Mouse (Mus musculus) lung, adult 2 months (tissue): ENCODE data around the gene Fndc3b. TPM values are rescaled to one million over a fixed set of nuclear protein-coding genes. Genes with fewer than 3 reads are reported as not detected.
A peak's percentile ranks its signal among the peaks of the same experiment; 100 is the strongest.

ENCODE experiments used
- DNase-seq: peaks from one replicate; pipeline ENCODE4 v3.0.0; 2022
- H3K4me1 ChIP-seq: fragments of 200-500 bp; 2 replicates; pipeline ENCODE4 v1.6.1; 2011; ENCODE audit warnings: low read length; ENCODE audit not compliant: control insufficient read depth, insufficient read depth
- H3K4me3 ChIP-seq: fragments of 200-500 bp; replicated peaks from 2 replicates; pipeline ENCODE3; 2011; ENCODE audit warnings: low read depth, mild to moderate bottlenecking, control low read depth, low read length; ENCODE audit errors: extremely low read depth
- CTCF ChIP-seq: fragments of 200-500 bp; IDR thresholded peaks from 2 replicates; pipeline ENCODE4 v1.5.1; 2011; ENCODE audit warnings: mild to moderate bottlenecking, low read length, control low read depth; ENCODE audit not compliant: insufficient read depth
- POLR2A ChIP-seq: fragments of 200-500 bp; IDR thresholded peaks from 2 replicates; pipeline ENCODE4 v1.6.1; 2011; ENCODE audit warnings: low read depth, mild to moderate bottlenecking, control low read depth, low read length, borderline replicate concordance; ENCODE audit errors: extremely low read depth
- WGBS: fragments of 180-500 bp; shearing (Covaris S2); methylation state at CpG from one replicate; pipeline ENCODE4 v1.1.7; 2018; 5-methylcytosine and 5-hydroxymethylcytosine counted together
- polyA plus RNA-seq: library from polyadenylated mRNA; depleted of rRNA; stranded (reverse); fragments of >200 nt; gene quantifications from 2 replicates; pipeline ENCODE4 v1.2.3, GENCODE M21; 2012

Fndc3b gene
- polyA plus RNA-seq, 1 experiment: 23.8 TPM

DNA sequence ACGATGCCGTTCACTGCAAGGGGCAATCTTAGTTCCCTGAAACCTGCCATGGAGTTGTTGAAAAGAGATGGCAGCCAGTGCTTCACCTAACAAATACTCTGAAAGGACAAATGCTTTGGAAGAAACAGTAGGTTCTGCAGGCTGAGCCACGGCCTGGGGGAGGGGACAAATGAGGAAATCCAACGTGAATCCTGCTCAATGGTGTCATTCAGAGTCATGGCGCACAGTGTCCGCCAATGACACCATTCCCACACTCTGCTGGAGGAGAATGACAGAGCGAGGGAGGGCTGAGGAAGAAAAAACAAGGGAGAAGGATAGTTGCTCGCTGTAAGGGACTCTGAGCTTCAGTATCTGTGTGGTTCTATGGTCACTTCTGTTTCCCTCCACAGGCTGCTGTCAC is 95.6 kb downstream of the Fndc3b start:
- H3K4me1 ChIP-seq: peaks cover 21% of the 10 kb centered on the region
- no peak overlapping the region for H3K4me3 ChIP-seq
- no peak for DNase-seq
- 84% methylated on average over 8 of the region's 8 CpGs for WGBS
- no peak for TF ChIP-seq CTCF
- no peak for TF ChIP-seq POLR2A

DNA sequence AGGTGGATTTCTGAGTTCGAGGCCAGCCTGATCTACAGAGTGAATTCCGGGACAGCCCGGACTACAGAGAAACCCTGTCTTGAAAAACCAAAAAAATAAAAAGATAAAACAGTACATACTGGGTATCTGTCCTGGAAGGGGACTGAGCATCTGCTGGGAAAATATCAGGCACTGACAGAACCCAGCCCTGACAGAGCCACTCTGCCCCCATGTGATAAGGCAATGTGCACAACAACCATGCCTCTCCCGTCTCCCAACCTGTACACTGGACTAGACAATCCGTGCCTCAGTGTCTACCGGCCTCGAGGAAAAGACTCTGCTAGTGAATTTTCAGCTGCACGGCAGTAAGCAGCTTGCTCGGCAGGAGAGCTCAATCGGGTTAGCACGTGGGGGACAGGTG is 97.3 kb downstream of the Fndc3b start:
- WGBS: 91% methylated on average over 11 of the region's 11 CpGs
- Histone ChIP-seq H3K4me3 (no peak overlapping the region), H3K4me1 (peaks cover 22% of the 10 kb centered on the region)
- DNase-seq: no peak
- no peak for TF ChIP-seq CTCF
- no peak for TF ChIP-seq POLR2A

DNA sequence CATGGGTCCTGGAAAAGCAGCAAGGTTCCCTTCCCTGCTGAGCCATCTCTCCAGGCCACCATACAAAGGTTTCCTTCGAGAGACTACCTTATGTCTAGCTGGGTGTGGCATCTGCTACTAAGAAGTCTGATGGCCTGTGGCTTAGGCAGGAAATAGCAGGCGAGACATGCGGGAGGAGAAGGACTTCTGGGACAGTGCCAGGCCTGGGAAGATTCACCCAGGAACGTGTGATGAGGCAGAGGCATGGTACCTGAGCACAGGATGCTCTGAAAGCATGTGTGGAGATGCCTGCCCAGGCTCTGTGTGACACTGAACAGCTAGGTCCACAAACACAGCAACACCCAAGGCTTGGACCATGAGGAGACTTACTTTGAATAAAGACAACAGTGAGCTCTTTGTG is 98.1 kb downstream of the Fndc3b start:
- no peak for TF ChIP-seq POLR2A
- no peak for TF ChIP-seq CTCF
- H3K4me3 ChIP-seq: no peak overlapping the region
- 30% methylated on average over 4 of the region's 4 CpGs for WGBS
- H3K4me1 ChIP-seq: peaks cover 27% of the 10 kb centered on the region
- DNase-seq: no peak

DNA sequence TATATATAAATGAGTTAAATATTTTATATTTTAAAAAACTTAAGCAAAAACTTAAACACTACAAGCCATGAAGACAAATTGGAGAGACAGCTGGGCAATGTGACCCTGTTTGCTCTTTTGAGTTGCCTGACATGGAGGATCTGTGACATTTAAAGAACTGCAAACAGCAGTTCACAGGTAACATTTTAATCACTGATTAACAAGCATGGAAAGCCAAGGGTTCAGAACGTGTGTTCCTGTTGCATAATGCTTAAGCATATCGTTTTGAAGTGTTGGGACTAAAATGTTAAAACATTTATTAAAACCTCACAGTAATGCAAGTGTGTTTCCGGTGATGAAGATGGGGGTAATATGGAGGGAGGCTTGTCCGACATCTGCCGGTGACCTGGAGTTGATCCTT is 99.1 kb downstream of the Fndc3b start:
- DNase-seq: no peak
- WGBS: 74% methylated on average over 5 of the region's 5 CpGs
- Histone ChIP-seq H3K4me3 (no peak overlapping the region), H3K4me1 (peaks cover 25% of the 10 kb centered on the region)
- no peak for TF ChIP-seq POLR2A
- no peak for TF ChIP-seq CTCF

DNA sequence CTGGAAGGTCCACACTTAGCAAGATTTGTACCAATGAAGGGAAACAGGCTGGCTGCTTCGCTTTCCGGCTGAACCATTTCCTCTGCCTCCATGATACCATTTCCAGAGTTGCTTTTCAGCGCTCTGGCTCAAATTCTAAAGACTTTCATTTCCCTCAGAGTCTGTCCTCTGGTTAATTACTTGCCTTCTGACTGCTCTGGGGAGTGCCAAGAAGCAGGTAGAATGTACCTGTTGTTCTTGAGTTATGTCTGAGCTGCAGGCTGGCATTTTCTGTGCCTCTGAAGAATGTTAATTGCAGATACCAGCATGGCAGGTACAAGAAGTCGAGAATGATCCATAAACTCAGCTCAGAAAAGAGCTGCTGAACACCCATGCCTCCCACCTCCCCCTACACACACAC is 100.6 kb downstream of the Fndc3b start:
- Histone ChIP-seq H3K4me3 (no peak overlapping the region), H3K4me1 (peaks cover 15% of the 10 kb centered on the region)
- 71% methylated on average over 4 of the region's 4 CpGs for WGBS
- DNase-seq: no peak
- TF ChIP-seq CTCF: no peak
- TF ChIP-seq POLR2A: no peak

DNA sequence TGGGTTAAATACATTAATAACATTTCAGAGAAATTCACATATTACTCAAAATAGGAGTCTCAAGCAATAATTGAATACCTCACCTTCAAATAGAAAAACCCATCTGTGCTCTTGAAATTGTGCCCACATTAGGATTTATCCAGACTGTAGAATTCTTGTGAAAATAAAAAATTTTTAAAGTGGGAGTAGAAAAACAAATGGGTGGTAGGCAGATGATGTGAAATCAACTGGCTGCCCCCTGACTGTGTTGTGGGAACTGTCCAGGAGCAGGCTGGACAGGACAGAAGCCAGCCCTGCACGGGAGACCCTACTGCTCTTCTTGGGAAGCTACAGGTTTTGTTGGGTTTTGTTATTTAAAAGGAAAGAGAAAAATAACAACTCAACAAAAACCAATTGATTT is 101.0 kb downstream of the Fndc3b start:
- no peak for DNase-seq
- WGBS: 75% methylated on average over 1 of the region's 1 CpGs
- Histone ChIP-seq H3K4me3 (no peak overlapping the region), H3K4me1 (peaks cover 15% of the 10 kb centered on the region)
- no peak for TF ChIP-seq CTCF

DNA sequence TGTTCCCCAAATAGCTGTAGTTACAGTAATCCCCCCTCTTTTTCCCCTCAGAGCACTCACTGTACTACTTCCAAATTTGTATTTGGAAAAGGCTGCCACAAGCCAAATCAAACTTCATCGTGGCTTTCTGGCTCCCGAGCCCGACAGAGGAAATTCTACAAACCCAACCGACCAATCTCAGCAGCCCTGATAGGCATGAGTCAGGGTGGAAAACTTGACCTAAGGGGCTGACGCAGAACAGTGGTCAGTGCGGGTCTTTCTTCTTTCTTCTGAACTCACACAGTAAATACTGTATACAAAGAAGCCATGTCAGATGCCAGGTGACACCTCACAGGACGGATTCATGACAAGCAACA is 103.3 kb downstream of the Fndc3b start:
- DNase-seq: no peak
- peaks cover 17% of the 10 kb centered on the region for H3K4me1 ChIP-seq
- no peak overlapping the region for H3K4me3 ChIP-seq
- TF ChIP-seq CTCF: no peak
- WGBS: 14% methylated on average over 7 of the region's 7 CpGs

DNA sequence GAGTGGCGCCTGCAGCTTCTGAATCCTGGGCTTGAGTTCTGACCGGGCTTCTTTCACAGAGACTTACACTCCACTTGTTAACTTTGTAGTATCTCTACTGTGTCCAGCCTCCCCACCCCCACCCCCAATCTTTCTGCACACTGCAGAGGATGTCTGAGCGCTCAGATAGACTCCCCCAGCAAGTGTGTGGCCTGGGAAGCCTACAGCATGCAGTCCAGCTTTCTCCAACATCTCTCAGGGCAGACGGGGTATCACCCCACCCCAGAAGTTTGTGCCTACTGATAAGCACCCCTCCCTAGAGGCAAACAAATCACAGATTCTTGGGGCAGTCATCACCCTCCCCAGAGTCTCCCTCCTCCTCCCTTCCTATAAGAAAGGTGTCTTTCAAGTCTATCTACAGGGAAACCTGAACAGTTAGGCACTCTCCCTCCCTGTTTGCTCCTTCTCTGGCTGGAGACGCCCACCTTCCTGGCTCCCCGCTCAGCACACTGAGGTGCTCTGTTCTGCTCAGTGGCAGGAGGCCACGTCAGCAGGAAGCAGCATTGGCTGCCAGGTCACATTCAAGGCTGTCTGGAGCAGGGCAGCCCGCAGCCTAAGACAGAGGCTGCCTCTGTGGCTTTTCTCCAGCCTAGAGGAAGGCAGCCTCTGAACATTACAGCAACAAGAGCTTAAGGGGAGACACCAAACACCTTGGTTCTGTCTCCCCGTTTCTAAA is 103.9 kb downstream of the Fndc3b start:
- WGBS: 22% methylated on average over 9 of the region's 9 CpGs
- no peak for TF ChIP-seq CTCF
- peaks cover 17% of the 10 kb centered on the region for H3K4me1 ChIP-seq
- DNase-seq: peak; percentile 56
- no peak overlapping the region for H3K4me3 ChIP-seq

DNA sequence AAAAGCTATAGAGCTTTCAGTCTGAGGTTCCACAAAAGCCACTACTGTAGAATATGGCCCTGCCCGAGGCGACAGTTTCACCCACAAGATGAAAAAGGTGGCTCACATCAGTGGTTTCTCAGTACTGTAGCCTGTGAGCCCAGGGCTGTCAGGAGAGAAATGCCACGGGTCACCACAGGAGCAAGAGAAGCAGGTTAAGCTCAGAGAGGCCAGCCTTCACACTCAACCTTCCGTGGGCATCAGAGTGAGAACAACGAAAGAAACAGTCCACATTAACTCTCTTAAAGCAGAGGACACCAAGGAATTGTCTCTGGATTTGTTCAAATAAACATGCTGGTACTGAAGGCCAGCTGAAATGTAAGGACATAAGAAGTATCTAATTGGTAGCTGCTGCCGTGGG is 104.5 kb downstream of the Fndc3b start:
- Histone ChIP-seq H3K4me1 (peaks cover 17% of the 10 kb centered on the region), H3K4me3 (no peak overlapping the region)
- TF ChIP-seq POLR2A (no peak), CTCF (no peak)
- WGBS: 79% methylated on average over 6 of the region's 6 CpGs
- no peak for DNase-seq

DNA sequence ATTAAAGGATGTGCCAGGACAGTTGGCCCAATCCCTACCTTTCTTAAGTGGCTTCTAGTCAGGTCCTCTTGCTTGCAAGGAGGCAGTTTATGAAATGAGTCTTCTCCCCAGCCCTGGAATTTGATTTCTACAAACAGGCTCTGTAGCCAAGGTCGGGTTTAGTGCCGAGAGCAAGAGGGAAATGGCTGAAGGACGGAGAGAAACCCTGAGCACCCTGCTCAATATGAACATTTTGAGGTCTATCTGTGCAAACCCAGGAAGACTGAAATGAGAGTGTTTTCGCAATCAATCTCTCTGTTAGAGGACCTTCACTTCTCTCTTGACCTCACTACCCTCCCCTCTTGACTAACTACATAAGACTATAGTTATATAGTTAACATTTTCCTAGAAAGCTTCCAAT is 105.5 kb downstream of the Fndc3b start:
- H3K4me3 ChIP-seq: no peak overlapping the region
- no peak for DNase-seq
- WGBS: 75% methylated on average over 4 of the region's 4 CpGs

DNA sequence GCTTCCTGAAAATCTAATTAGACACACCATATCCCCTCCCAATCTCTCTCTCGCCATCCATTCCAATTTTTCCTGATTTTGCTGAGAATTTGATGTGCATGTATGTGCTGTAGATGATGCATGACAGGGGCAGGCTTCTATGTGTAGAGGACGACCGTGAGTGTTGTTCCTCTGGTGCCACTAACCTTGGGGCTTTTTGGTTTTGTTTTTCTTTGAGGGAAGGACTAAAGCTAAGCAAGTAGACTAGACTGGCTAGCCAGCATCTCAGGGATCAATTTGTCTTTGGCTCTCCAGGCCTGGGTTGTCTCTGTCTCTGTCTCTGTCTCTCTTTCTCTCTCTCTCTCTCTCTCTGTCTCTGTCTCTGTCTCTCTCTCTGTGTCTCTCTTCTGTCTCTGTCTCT is 106.0 kb downstream of the Fndc3b start:
- no peak for TF ChIP-seq CTCF
- WGBS: 92% methylated on average over 3 of the region's 3 CpGs
- no peak for DNase-seq
- no peak overlapping the region for H3K4me3 ChIP-seq
- H3K4me1 ChIP-seq: peaks cover 24% of the 10 kb centered on the region

More for the DNA sequence above, 105.5 kb downstream of the Fndc3b start:
- peaks cover 18% of the 10 kb centered on the region for H3K4me1 ChIP-seq
- no peak for TF ChIP-seq CTCF
- TF ChIP-seq POLR2A: no peak
